Mouse (Mus musculus) E14TG2a.4 (cell line): Measurements from ENCODE around the gene Pcnt.

Source experiments
- CTCF ChIP-seq: conservative IDR thresholded peaks from 2 replicates; pipeline ENCODE4 v1.5.1; 2014; ENCODE audit warnings: low read length
- POU5F1 ChIP-seq: IDR thresholded peaks from 2 replicates; pipeline ENCODE4 v1.6.1; 2014; ENCODE audit warnings: low read length, borderline replicate concordance

- TF ChIP-seq CTCF, result no peak
- TF ChIP-seq POU5F1, result no peak
These were observed 51.4 kb downstream of the Pcnt start for GRCm38 (mm10) chr10:76391166-76391565.
